Mouse (Mus musculus) left cerebral cortex, adult 8-10 months (tissue): ENCODE measurements at regions not wholly inside any gene's neighbourhood (a gene's known extent, or its start where the extent isn't known, plus 50 kb on each side); places are given as distances from the start of the nearest gene placed in this dataset.
A peak's percentile ranks its signal among the peaks of the same experiment; 100 is the strongest.
"Not testable (repeated sequence)": the region's sequence is repeated elsewhere in the genome, so short reads cannot be mapped to it uniquely, and the experiment has no call there.

ENCODE experiments used
- DNase-seq, 2 experiments: peaks; one replicate each; pipeline ENCODE4 v3.0.0; 2022; ENCODE audit warnings: low spot score in 2 of 2

GRCm38 (mm10) chrX:19903962-19904930, 155.1 kb upstream of the Chst7 start:
- DNase-seq: peak in 1 of 2 experiments; percentile 29

GRCm38 (mm10) chrX:19906646-19907371, 152.6 kb upstream of the Chst7 start:
- DNase-seq: no peak

GRCm38 (mm10) chrX:19917001-19917400, 142.4 kb upstream of the Chst7 start:
- DNase-seq: no peak

- not testable (repeated sequence) for DNase-seq
Measured at GRCm38 (mm10) chrX:19929376-19929775, 130.0 kb upstream of the Chst7 start.

- no peak for DNase-seq
Measured at GRCm38 (mm10) chrX:19929866-19930265, 129.5 kb upstream of the Chst7 start.

GRCm38 (mm10) chrX:19943305-19943704, 116.1 kb upstream of the Chst7 start:
- DNase-seq: no peak
